Mouse (Mus musculus): Measurements from ENCODE around the gene E2f6. TPM values are rescaled to one million over a fixed set of nuclear protein-coding genes. Genes with fewer than 3 reads are reported as not detected.

Gene E2f6
- polyA plus RNA-seq, 1 experiment from 2014 or later: 73.9 TPM

DNA sequence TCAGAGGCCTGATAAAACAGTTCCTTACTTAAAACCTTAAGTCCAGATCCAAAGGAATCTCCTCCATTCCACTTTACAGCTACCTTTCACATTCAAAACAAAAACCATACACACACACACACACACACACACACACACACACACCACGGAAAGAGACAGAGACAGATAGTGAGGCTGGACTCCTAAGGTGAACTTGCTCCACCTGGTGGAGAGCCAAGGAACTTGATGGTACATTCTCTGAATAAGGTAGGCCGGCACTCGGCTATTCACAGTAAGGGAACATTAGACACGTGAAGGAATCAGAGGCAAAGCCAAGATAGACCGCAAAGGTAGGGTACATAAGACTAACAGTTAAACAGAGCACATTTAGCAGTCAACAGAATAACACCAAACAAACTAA is 5.3 kb upstream of the E2f6 start:
- Histone ChIP-seq H3K27me3 (ENCODE audit: control insufficient read depth, insufficient read depth, low read length) (peaks cover 4% of the 10 kb centered on the region; the same call in 1 of the 2 replicates), H3K36me3 (ENCODE audit: control insufficient read depth, insufficient read depth, low read length) (no peaks in the 10 kb centered on the region), H3K27ac (ENCODE audit: low read depth, low read length) (no peak overlapping the region), H3K4me1 (ENCODE audit: control insufficient read depth, insufficient read depth, low read length) (peaks cover 3% of the 10 kb centered on the region; the same call in 1 of the 2 replicates), H3K9me3 (ENCODE audit: control insufficient read depth, low read length) (no peaks in the 10 kb centered on the region), H3K4me2 (ENCODE audit: low read depth) (no peak overlapping the region), H3K4me3 (ENCODE audit: low read depth, low read length) (no peak overlapping the region), H3K9ac (ENCODE audit: low read length) (no peak overlapping the region)
- 4% methylated on average over 5 of the region's 5 CpGs for WGBS
- DNase-seq (ENCODE audit: low spot score): peak; percentile 80
- peak; percentile 57; the same call in 1 of the 2 replicates for ATAC-seq (ENCODE audit: insufficient read depth, low FRiP score, low TSS enrichment)

DNA sequence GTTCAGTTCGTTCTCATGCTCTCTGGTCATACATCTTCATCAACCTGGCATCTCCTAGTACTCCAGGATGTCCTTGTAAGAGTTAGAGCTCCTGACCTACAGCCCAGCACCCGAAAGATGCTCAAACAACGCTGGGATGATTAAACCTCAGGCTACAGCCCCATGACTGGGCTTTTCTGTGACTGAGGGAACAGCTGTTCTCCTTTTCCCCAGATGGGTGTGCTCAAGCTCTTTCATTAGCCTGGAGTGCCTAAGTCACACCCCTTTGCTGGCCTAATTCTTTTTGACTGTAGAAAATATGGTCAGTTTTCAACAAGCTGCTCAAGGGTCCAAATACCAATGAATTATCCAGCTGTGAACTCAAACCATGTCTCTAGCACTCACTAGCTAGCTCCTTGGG is 2.7 kb upstream of the E2f6 start:
- whole genome bisulfite sequencing: 39% methylated on average over 3 of the region's 3 CpGs
- no peak overlapping the region for H3K4me2 ChIP-seq (ENCODE audit: low read depth)
- no peaks in the 10 kb centered on the region for H3K9me3 ChIP-seq (ENCODE audit: control insufficient read depth, low read length)
- peak; percentile 46 for DNase-seq (ENCODE audit: low spot score)
- H3K4me1 ChIP-seq (ENCODE audit: control insufficient read depth, insufficient read depth, low read length): peaks cover 7% of the 10 kb centered on the region
- H3K4me3 ChIP-seq (ENCODE audit: low read depth, low read length): no peak overlapping the region
- no peak overlapping the region for H3K27ac ChIP-seq (ENCODE audit: low read depth, low read length)
- no peaks in the 10 kb centered on the region for H3K36me3 ChIP-seq (ENCODE audit: control insufficient read depth, insufficient read depth, low read length)
- no peak for ATAC-seq (ENCODE audit: insufficient read depth, low FRiP score, low TSS enrichment)
- no peak overlapping the region for H3K9ac ChIP-seq (ENCODE audit: low read length)
- peaks cover 4% of the 10 kb centered on the region; the same call in 1 of the 2 replicates for H3K27me3 ChIP-seq (ENCODE audit: control insufficient read depth, insufficient read depth, low read length)

DNA sequence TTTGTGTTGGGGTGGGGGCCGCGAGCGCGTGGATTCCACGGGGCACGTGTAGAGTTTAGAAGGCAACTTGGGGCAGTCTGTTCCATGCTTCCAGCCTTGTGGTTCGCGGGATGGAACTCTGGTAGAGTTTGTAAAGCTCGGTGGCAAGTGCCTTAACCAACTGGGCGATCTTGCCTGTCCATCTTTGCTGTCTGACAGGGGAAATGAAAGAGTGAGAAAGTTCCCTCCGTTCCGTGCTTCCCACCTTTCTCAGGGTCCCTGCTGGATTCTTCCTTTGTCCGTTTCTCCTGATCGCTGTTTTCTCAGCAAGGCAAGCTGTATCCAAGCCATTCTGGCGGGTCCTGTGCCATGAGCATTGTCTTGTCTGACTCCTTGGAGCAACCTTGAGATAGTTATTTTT is 714 bp downstream of the E2f6 start:
- DNase-seq (ENCODE audit: low spot score) (peak; percentile 51), ATAC-seq (ENCODE audit: insufficient read depth, low FRiP score, low TSS enrichment) (peak; percentile 21)
- Histone ChIP-seq H3K36me3 (ENCODE audit: control insufficient read depth, insufficient read depth, low read length) (no peaks in the 10 kb centered on the region), H3K27me3 (ENCODE audit: control insufficient read depth, insufficient read depth, low read length) (peaks cover 4% of the 10 kb centered on the region; the same call in 1 of the 2 replicates), H3K27ac (ENCODE audit: low read depth, low read length) (no peak overlapping the region), H3K4me1 (ENCODE audit: control insufficient read depth, insufficient read depth, low read length) (peaks cover 5% of the 10 kb centered on the region; the same call in 1 of the 2 replicates), H3K4me2 (ENCODE audit: low read depth) (peak overlapping the region; percentile 73), H3K4me3 (ENCODE audit: low read depth, low read length) (peak overlapping the region; percentile 82), H3K9ac (ENCODE audit: low read length) (peak overlapping the region; percentile 89), H3K9me3 (ENCODE audit: control insufficient read depth, low read length) (no peaks in the 10 kb centered on the region)
- 8% methylated on average over 15 of the region's 15 CpGs for WGBS

DNA sequence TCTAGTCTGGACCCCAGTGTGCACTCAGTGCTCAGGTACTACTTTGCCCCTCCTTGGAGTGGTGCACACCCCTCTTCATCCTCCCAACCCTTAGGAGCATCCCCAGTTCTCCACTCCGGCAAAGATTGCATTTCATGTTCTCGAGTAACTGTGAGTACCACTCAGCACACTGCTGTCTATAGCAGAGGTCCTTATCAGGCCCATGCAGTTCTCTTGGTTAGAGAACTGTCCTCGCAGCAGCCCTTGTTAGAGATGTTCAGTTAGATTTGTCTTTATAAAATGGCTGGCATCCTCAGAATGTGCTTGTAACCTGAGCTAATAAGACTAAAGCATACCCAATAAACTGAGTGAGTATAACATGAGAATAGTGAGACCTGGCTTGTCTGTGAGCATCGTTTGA is 6.4 kb downstream of the E2f6 start:
- Histone ChIP-seq H3K27me3 (ENCODE audit: control insufficient read depth, insufficient read depth, low read length) (no peaks in the 10 kb centered on the region), H3K4me1 (ENCODE audit: control insufficient read depth, insufficient read depth, low read length) (0 out of 2 replicates have a peak, but pooled peaks cover 4% of the 10 kb centered on the region), H3K9ac (ENCODE audit: low read length) (no peak overlapping the region), H3K9me3 (ENCODE audit: control insufficient read depth, low read length) (no peaks in the 10 kb centered on the region), H3K27ac (ENCODE audit: low read depth, low read length) (no peak overlapping the region), H3K36me3 (ENCODE audit: control insufficient read depth, insufficient read depth, low read length) (peaks cover 14% of the 10 kb centered on the region), H3K4me3 (ENCODE audit: low read depth, low read length) (no peak overlapping the region), H3K4me2 (ENCODE audit: low read depth) (no peak overlapping the region)
- WGBS: 90% methylated on average over 4 of the region's 4 CpGs
- DNase-seq (ENCODE audit: low spot score) (no peak), ATAC-seq (ENCODE audit: insufficient read depth, low FRiP score, low TSS enrichment) (no peak)

DNA sequence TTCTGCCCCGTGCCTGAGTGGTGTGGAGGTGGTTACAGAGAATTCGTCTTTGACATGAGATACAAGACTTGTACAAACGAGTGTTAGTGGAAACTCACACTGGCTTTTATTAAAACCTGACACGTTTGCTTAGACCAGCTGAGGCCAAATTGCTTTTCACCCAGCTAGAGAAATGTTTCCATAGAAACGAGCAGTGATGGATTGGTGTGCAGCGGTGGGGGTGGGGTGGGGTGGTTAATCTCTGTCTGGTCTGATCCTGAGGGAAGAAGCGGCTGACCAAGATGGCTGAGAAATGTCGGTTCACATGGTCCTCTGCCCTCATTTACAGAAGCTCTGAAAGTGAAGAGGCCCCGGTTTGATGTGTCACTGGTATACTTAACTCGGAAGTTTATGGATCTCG is 7.8 kb downstream of the E2f6 start:
- Histone ChIP-seq H3K9me3 (ENCODE audit: control insufficient read depth, low read length) (no peaks in the 10 kb centered on the region), H3K4me1 (ENCODE audit: control insufficient read depth, insufficient read depth, low read length) (0 out of 2 replicates have a peak, but pooled peaks cover 4% of the 10 kb centered on the region), H3K36me3 (ENCODE audit: control insufficient read depth, insufficient read depth, low read length) (peaks cover 16% of the 10 kb centered on the region), H3K4me2 (ENCODE audit: low read depth) (no peak overlapping the region), H3K27me3 (ENCODE audit: control insufficient read depth, insufficient read depth, low read length) (no peaks in the 10 kb centered on the region), H3K27ac (ENCODE audit: low read depth, low read length) (no peak overlapping the region), H3K4me3 (ENCODE audit: low read depth, low read length) (no peak overlapping the region), H3K9ac (ENCODE audit: low read length) (no peak overlapping the region)
- ATAC-seq (ENCODE audit: insufficient read depth, low FRiP score, low TSS enrichment): peak; percentile 73; the same call in 1 of the 2 replicates
- peak; percentile 72 for DNase-seq (ENCODE audit: low spot score)
- 36% methylated on average over 11 of the region's 11 CpGs for WGBS

DNA sequence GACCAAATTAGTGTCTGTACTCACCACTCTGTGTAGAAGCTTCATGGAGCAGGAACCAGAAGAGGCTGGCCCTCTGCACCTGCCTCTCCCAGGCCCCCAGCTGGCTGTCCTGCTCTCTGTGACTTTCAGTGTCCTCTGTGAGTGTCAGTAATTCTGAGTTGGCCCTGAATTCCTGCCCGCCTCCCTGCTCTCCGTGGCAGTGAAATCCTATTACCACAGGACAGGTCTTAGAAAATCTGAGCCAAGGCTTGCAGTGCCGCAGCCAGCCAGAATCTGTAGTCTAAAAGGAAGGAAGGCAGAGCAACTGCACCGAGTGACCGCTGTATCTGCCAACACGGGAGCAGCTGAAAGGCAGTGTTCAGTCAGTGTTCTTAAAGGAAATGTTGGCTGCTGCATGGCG is 10.0 kb downstream of the E2f6 start:
- no peak overlapping the region for H3K4me3 ChIP-seq (ENCODE audit: low read depth, low read length)
- peaks cover 18% of the 10 kb centered on the region for H3K36me3 ChIP-seq (ENCODE audit: control insufficient read depth, insufficient read depth, low read length)
- H3K27ac ChIP-seq (ENCODE audit: low read depth, low read length): no peak overlapping the region
- no peaks in the 10 kb centered on the region for H3K27me3 ChIP-seq (ENCODE audit: control insufficient read depth, insufficient read depth, low read length)
- H3K9me3 ChIP-seq (ENCODE audit: control insufficient read depth, low read length): no peaks in the 10 kb centered on the region
- ATAC-seq (ENCODE audit: insufficient read depth, low FRiP score, low TSS enrichment) (no peak), DNase-seq (ENCODE audit: low spot score) (no peak)
- 92% methylated on average over 7 of the region's 7 CpGs for WGBS
- H3K9ac ChIP-seq (ENCODE audit: low read length): no peak overlapping the region
- no peak overlapping the region for H3K4me2 ChIP-seq (ENCODE audit: low read depth)
- H3K4me1 ChIP-seq (ENCODE audit: control insufficient read depth, insufficient read depth, low read length): 0 out of 2 replicates have a peak, but pooled peaks cover 4% of the 10 kb centered on the region

DNA sequence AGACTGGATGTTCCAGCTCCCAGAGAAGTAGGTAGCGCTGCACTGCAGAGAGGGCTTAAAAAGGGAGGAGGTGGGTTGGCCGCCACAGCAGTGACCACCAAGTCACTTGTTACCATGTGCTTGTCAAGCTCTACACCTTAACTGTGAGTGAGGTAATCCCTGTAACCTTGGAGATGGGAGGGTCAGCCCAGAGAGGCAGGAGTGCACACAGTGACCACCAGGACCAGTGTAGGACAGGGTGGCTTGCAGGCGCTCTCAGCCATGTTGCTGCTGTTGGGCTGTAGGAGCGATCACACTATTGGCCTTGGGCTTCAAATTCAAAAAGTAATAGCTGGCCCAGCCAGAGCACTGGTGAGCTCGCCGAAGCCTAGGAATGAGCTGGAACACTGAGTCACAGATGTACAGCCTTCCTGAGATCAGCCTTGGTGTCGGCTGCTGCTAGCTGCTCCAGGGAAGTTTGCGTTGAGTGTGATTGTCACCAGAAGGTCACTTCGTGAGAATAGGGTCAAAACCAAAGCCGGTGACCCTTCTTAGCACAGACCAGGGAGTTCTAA is 11.5 kb downstream of the E2f6 start:
- no peaks in the 10 kb centered on the region for H3K9me3 ChIP-seq (ENCODE audit: control insufficient read depth, low read length)
- DNase-seq (ENCODE audit: low spot score) (no peak), ATAC-seq (ENCODE audit: insufficient read depth, low FRiP score, low TSS enrichment) (no peak)
- peaks cover 16% of the 10 kb centered on the region for H3K36me3 ChIP-seq (ENCODE audit: control insufficient read depth, insufficient read depth, low read length)
- no peaks in the 10 kb centered on the region for H3K27me3 ChIP-seq (ENCODE audit: control insufficient read depth, insufficient read depth, low read length)
- H3K9ac ChIP-seq (ENCODE audit: low read length): no peak overlapping the region
- no peak overlapping the region for H3K4me2 ChIP-seq (ENCODE audit: low read depth)
- 0 out of 2 replicates have a peak, but pooled peaks cover 4% of the 10 kb centered on the region for H3K4me1 ChIP-seq (ENCODE audit: control insufficient read depth, insufficient read depth, low read length)
- WGBS: 97% methylated on average over 10 of the region's 10 CpGs
- H3K27ac ChIP-seq (ENCODE audit: low read depth, low read length): no peak overlapping the region
- H3K4me3 ChIP-seq (ENCODE audit: low read depth, low read length): no peak overlapping the region

DNA sequence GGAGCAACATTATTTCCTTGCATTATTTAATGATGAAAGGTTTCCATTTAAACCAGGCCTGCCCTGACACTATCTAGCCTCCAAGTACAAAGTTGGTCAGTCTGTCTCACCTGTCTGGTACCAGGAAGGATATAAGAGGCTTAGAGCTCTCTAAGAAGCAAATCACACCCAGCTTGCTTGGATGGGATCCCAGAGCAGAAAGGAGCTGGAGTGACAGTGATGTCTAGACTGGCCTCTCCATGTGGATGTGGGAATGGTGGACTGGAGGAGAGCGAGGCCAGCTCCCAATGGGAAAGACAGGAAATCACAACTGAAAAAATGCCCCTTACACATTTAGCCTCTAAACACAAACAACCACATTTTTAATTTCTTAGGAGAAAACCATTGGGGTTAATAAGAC is 12.9 kb downstream of the E2f6 start:
- Histone ChIP-seq H3K9ac (ENCODE audit: low read length) (no peak overlapping the region), H3K4me2 (ENCODE audit: low read depth) (no peak overlapping the region), H3K4me1 (ENCODE audit: control insufficient read depth, insufficient read depth, low read length) (0 out of 2 replicates have a peak, but pooled peaks cover 2% of the 10 kb centered on the region), H3K4me3 (ENCODE audit: low read depth, low read length) (no peak overlapping the region), H3K36me3 (ENCODE audit: control insufficient read depth, insufficient read depth, low read length) (peaks cover 16% of the 10 kb centered on the region), H3K9me3 (ENCODE audit: control insufficient read depth, low read length) (no peaks in the 10 kb centered on the region), H3K27me3 (ENCODE audit: control insufficient read depth, insufficient read depth, low read length) (no peaks in the 10 kb centered on the region), H3K27ac (ENCODE audit: low read depth, low read length) (no peak overlapping the region)
- ATAC-seq (ENCODE audit: insufficient read depth, low FRiP score, low TSS enrichment) (no peak), DNase-seq (ENCODE audit: low spot score) (no peak)
- WGBS: 82% methylated on average over 1 of the region's 1 CpGs

DNA sequence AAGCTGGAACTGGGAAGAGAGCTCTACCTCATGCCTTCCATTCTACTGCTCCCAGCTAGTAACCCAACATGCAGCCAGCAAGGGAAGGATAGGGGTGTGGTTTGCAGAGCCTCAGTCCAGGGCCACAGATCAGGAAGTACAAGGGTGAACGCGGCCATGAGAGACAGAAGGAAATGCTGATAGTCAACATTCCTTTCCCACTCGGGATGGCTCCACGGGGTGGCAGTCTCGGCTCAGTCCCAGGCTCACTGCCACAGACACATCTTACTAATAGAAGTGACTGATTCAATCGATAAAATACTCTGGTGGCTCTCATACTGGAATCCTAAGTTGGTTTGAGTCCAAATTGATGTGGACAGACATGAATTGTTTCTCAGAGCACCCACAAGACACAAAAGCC is 17.7 kb downstream of the E2f6 start:
- DNase-seq (ENCODE audit: low spot score) (no peak), ATAC-seq (ENCODE audit: insufficient read depth, low FRiP score, low TSS enrichment) (no peak)
- Histone ChIP-seq H3K4me3 (ENCODE audit: low read depth, low read length) (no peak overlapping the region), H3K36me3 (ENCODE audit: control insufficient read depth, insufficient read depth, low read length) (peaks cover 2% of the 10 kb centered on the region; the same call in 1 of the 2 replicates), H3K27ac (ENCODE audit: low read depth, low read length) (no peak overlapping the region), H3K4me2 (ENCODE audit: low read depth) (no peak overlapping the region), H3K9me3 (ENCODE audit: control insufficient read depth, low read length) (no peaks in the 10 kb centered on the region), H3K4me1 (ENCODE audit: control insufficient read depth, insufficient read depth, low read length) (no peaks in the 10 kb centered on the region), H3K9ac (ENCODE audit: low read length) (no peak overlapping the region), H3K27me3 (ENCODE audit: control insufficient read depth, insufficient read depth, low read length) (no peaks in the 10 kb centered on the region)
- WGBS: 75% methylated on average over 6 of the region's 6 CpGs

All from neural tube, embryonic 11.5 days (tissue).